Mouse (Mus musculus) limb, embryonic 10.5 days (tissue): ENCODE measurements around the gene Clstn1. TPM values are rescaled to one million over a fixed set of nuclear protein-coding genes. Genes with fewer than 3 reads are reported as not detected.

Source experiments
- DNase-seq: peaks from one replicate; pipeline ENCODE4 v3.0.0-alpha.2; 2017; ENCODE audit warnings: low spot score
- H3K27ac ChIP-seq: fragments of 300-500 bp; sonication (generic); 2 replicates; pipeline ENCODE4 v1.5.1; 2016; ENCODE audit warnings: mild to moderate bottlenecking
- H3K27me3 ChIP-seq: fragments of 300-500 bp; sonication (generic); 2 replicates; pipeline ENCODE4 v1.6.1; 2016; ENCODE audit warnings: low read depth, mild to moderate bottlenecking; ENCODE audit not compliant: poor library complexity, severe bottlenecking
- H3K36me3 ChIP-seq: fragments of 300-500 bp; sonication (generic); 2 replicates; pipeline ENCODE4 v1.6.1; 2016; ENCODE audit warnings: mild to moderate bottlenecking, moderate library complexity
- H3K4me1 ChIP-seq: fragments of 300-500 bp; sonication (generic); 2 replicates; pipeline ENCODE4 v1.6.1; 2016
- H3K4me3 ChIP-seq: fragments of 300-500 bp; sonication (generic); 2 replicates; pipeline ENCODE4 v1.5.1; 2016; ENCODE audit warnings: mild to moderate bottlenecking, moderate library complexity
- H3K9me3 ChIP-seq: fragments of 300-500 bp; sonication (generic); replicated peaks from 2 replicates; pipeline ENCODE4 v1.6.1; 2016; ENCODE audit warnings: mild to moderate bottlenecking
- WGBS: fragments of 180-500 bp; shearing (Covaris S2); methylation state at CpG from one replicate; pipeline ENCODE4 v1.1.7; 2016; 5-methylcytosine and 5-hydroxymethylcytosine counted together
- polyA plus RNA-seq: library from polyadenylated mRNA; unstranded; fragments of >200 nt; fragmentation: Nextera tagmentation; extraction: Ambion mirVana; gene quantifications from 2 replicates; pipeline ENCODE4 v1.2.1, GENCODE M21; 2016

Gene Clstn1
- polyA plus RNA-seq, 1 experiment from 2014 or later: 41.2 TPM

DNA sequence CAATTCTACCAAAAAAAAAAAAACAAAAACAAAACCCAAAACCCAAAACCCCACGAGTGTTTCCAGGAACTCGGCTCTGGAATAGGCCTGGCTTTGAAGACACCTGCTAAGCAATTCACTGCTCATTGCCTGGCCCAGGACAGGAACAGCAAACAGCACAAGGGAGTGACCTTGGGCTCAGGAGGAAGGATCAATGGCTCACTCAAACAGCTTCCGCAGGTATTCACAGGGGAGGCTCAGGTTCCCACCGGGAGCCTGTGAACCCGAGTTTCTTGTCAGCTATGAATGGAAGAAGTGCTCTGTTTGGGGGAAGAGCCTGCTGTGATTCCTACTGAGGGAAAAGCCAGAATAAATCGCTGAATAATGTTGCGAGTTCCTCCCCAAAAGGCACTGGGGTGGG, 97.6 kb downstream of the Clstn1 start:
- H3K4me1 ChIP-seq: peaks cover 14% of the 10 kb centered on the region
- no peak overlapping the region for H3K4me3 ChIP-seq
- peaks cover 13% of the 10 kb centered on the region for H3K27me3 ChIP-seq
- no peak overlapping the region for H3K27ac ChIP-seq
- H3K36me3 ChIP-seq: no peaks in the 10 kb centered on the region
- WGBS: 16% methylated on average over 7 of the region's 7 CpGs
- no peaks in the 10 kb centered on the region for H3K9me3 ChIP-seq
- DNase-seq: no peak

DNA sequence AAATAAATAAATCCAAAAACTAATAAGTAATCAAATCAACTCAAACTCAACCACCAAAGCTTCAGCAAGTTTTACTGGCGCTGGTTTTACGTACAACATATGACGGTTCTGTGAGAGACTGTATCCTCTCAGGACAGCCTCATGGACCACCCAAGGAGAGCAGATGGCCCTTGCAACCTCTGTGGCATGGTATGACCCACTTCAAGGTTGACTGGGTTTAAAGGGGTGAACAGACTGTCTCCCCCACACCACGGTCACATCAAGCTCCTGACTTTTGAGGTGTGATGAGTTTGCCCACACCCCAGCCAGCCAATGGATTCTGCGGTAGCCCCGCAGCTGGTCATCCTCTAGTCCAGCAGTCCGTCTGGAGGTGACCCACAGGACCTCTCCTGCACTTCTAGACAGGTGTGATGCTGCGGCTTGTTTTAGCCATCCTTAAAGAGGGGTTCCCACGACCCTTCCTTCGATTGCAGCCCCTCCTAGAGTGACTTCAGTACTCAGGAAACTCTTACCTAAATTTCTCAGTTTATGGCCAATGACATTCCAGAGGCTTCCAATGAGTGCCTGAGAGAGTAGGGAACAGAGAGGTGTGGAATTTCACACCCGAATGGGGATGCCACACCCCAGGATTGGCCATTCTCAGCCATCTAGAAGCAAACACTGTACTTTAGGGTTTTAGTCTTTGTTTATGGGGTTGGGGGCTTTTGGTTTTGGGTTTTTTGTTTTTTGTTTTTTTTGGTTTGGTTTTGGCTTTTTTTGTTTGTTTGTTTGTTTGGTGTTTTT, 98.8 kb downstream of the Clstn1 start:
- 67% methylated on average over 11 of the region's 11 CpGs for WGBS

DNA sequence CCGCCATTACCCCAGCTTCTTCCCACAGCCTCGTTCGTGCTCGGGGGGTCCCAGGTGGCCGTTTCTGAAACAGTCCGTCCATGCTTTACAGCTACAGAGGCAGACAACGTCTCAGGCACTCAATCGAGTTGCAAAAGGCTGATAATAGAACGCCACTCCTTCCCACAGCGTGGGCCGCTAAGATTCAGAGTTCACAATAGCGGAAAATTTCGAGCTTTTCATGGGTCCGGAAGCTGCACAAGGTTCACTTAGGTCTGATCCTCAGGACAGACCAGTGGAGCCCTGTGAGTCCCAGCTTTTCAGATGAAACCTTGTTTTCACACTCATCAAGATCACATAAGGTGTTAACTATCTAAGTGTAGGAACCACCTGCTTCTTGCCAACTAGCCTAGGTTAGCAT, 102.6 kb downstream of the Clstn1 start:
- Histone ChIP-seq H3K4me1 (peaks cover 26% of the 10 kb centered on the region), H3K36me3 (no peaks in the 10 kb centered on the region), H3K9me3 (no peaks in the 10 kb centered on the region), H3K4me3 (no peak overlapping the region), H3K27ac (no peak overlapping the region), H3K27me3 (peaks cover 12% of the 10 kb centered on the region)
- no peak for DNase-seq
- WGBS: 95% methylated on average over 14 of the region's 14 CpGs

More for the DNA sequence above, 98.8 kb downstream of the Clstn1 start:
- Histone ChIP-seq H3K27ac (no peak overlapping the region), H3K4me1 (peaks cover 14% of the 10 kb centered on the region), H3K9me3 (no peaks in the 10 kb centered on the region), H3K4me3 (no peak overlapping the region), H3K27me3 (peaks cover 13% of the 10 kb centered on the region), H3K36me3 (no peaks in the 10 kb centered on the region)
- no peak for DNase-seq

DNA sequence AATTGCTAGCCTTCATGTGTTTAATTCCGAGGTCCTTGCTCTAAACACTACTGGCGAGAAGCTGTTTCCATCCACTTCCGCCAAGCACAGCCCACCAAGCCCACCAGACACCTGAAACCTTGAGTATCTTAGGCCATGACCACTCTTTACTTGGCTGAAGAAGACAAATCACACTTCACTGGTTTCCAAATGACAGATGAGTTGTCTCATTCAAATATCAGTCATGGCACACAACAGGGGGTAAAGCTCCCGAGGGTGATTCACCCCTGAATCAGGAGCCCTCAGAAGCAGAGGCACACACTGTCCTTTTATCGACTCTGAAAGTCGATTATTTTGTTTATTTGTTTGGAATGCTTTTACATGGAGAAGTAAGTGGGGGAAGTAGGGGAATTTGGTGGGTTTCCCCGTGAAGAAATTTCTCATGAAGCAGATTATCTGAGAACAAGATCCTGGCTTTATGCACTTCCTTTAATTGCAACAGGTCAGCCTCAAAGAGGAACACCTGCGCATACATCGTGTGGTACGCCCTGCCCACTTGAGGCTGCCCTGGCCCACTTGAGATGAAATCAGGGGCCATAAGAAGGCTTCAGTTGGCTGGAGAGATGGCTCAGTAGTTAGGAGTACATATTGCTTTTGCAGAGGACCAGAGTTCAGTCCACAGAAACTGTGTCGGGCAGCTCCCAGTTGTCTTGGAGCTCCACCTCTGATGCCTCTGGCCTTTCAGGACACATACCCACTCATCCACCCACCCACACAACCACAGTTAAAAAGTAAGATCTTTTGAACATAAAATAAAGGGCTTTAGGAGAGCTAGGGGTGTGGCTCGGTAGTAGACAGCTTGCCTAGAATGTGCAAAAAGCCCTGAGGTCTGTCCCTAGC, 103.8 kb downstream of the Clstn1 start:
- no peaks in the 10 kb centered on the region for H3K9me3 ChIP-seq
- H3K4me1 ChIP-seq: peaks cover 19% of the 10 kb centered on the region
- 88% methylated on average over 12 of the region's 12 CpGs for WGBS
- H3K36me3 ChIP-seq: no peaks in the 10 kb centered on the region
- H3K4me3 ChIP-seq: no peak overlapping the region
- H3K27ac ChIP-seq: no peak overlapping the region
- peaks cover 2% of the 10 kb centered on the region; the same call in 1 of the 2 replicates for H3K27me3 ChIP-seq
- no peak for DNase-seq

DNA sequence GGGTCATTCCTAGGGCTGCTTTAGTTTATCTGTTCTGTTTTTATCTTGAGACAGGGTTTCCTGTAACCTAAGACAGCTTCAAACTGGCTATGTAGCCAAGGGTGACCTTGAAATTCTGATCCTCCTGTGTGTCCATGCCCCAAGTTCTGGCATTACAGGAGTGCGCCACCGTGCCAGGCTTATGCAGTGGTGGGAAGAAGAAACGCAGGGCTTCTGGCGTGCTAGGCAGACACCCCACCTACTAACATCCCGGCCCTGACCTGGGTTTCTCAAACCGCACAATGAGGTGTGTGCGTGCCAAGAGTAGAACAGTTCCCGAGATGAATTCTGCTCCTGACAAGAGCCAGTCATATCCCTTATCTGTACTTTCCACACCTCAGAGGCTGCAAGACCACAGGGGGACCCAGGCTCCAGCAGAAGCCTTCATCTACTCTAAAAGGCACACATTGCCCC, 104.6 kb downstream of the Clstn1 start:
- H3K4me3 ChIP-seq: no peak overlapping the region
- H3K4me1 ChIP-seq: peaks cover 16% of the 10 kb centered on the region
- 94% methylated on average over 8 of the region's 8 CpGs for WGBS
- H3K36me3 ChIP-seq: no peaks in the 10 kb centered on the region
- H3K27me3 ChIP-seq: peaks cover 4% of the 10 kb centered on the region
- H3K9me3 ChIP-seq: no peaks in the 10 kb centered on the region
- H3K27ac ChIP-seq: no peak overlapping the region; the same call in 1 of the 2 replicates
- no peak for DNase-seq

DNA sequence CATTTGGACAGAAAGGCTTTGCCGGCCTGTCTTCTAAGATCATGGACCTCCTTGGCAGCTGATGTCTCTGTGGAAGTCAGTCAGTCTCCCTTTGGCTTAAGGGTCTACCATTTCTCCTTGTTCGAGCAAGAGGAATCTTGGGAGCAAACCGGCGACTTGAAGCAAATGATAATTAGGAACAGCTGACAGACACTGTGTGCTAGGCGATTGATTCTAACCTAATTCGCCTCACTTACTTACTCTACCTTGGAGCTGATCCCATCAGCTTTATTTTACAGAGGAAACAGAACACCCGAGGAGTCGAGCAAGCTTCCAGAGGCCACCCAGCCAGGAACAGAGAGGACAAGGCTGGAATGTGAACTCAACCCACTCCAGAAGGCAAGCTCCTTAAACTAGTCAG, 105.1 kb downstream of the Clstn1 start:
- Histone ChIP-seq H3K9me3 (no peaks in the 10 kb centered on the region), H3K36me3 (no peaks in the 10 kb centered on the region), H3K4me1 (peaks cover 21% of the 10 kb centered on the region), H3K4me3 (no peak overlapping the region), H3K27me3 (peaks cover 9% of the 10 kb centered on the region), H3K27ac (no peak overlapping the region; the same call in none of the 2 replicates)
- no peak for DNase-seq
- WGBS: 41% methylated on average over 8 of the region's 8 CpGs

DNA sequence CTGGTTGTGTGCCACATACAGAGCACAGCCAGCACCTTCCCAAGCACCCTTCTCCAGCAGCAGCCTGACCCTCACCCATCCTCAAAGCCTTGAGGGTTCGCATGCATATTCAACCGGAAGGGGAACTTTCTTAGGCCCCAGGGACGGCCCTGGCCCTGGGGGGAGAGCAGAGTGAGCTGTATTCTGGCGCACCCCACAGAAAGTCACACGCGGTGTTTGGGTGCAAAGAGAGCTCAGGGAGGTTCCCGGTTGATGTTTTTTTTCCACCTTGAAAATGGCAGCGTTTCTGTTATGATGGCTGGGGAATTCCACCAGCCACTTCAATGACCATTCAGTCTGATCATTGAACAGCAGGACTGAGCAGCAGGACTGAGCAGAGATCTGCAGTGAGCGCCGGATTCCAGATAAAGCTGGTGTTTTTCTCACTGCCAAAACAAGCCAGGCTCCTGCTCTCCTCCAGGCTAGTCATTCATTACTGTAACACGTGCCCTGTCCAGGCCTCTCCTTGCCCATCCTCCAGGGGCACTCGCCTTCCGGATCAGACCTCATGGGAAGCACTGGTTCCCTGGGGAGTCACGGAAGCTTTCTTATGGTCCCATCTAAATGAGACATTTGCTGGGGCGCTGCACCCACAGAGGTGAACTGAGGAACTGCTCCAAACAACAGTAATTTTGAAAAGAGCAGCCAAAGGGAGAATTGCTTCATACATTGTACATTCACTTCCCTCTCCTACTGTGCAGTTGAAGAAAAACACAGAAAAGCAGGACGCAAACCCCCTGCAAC, 110.1 kb downstream of the Clstn1 start:
- H3K27ac ChIP-seq: 0 out of 2 replicates have a peak overlapping the region, but pooled peaks have one; percentile 6
- H3K9me3 ChIP-seq: no peaks in the 10 kb centered on the region
- no peak overlapping the region for H3K4me3 ChIP-seq
- peaks cover 52% of the 10 kb centered on the region for H3K27me3 ChIP-seq
- H3K4me1 ChIP-seq: peaks cover 29% of the 10 kb centered on the region
- WGBS: 30% methylated on average over 16 of the region's 16 CpGs
- no peak for DNase-seq
- no peaks in the 10 kb centered on the region for H3K36me3 ChIP-seq

DNA sequence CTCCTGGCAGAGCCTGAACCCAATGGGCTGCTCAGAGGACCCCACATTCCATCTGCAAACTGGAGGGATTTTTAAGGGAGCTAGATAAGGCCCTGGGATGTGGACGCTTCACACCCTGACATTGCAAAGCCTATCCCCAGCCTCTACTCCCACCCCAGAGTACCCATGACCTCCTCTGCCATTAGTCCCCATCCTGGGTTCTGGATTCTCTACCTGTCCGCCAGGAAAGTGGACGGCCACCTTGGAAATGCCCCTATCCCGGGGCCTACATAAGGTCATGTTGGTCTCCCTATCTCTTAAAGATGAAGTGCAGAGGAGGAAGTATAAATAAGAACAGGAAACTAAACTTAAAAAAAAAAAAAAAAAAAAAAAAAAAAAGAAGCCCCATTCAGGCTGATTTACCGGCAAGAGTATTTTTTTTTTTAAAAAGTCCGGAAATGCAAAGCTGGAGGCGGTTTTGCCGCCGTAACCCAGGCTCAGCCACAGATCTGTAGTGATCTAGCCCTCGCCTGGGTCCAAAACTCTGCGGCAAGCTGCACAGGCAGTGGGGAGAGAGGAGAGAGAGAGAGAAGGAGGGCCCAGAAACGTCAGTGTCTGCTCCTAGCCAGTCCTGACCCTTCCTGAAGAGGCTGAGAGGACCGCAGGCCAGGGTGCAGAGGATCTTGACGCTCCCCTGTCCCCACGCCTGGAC, 111.4 kb downstream of the Clstn1 start:
- peaks cover 25% of the 10 kb centered on the region for H3K4me1 ChIP-seq
- no peak for DNase-seq
- no peaks in the 10 kb centered on the region for H3K36me3 ChIP-seq
- H3K27me3 ChIP-seq: peaks cover 52% of the 10 kb centered on the region
- H3K4me3 ChIP-seq: peak overlapping the region; percentile 60
- 18% methylated on average over 15 of the region's 15 CpGs for WGBS
- H3K27ac ChIP-seq: peak overlapping the region; percentile 68; the same call in 1 of the 2 replicates
- no peaks in the 10 kb centered on the region for H3K9me3 ChIP-seq

DNA sequence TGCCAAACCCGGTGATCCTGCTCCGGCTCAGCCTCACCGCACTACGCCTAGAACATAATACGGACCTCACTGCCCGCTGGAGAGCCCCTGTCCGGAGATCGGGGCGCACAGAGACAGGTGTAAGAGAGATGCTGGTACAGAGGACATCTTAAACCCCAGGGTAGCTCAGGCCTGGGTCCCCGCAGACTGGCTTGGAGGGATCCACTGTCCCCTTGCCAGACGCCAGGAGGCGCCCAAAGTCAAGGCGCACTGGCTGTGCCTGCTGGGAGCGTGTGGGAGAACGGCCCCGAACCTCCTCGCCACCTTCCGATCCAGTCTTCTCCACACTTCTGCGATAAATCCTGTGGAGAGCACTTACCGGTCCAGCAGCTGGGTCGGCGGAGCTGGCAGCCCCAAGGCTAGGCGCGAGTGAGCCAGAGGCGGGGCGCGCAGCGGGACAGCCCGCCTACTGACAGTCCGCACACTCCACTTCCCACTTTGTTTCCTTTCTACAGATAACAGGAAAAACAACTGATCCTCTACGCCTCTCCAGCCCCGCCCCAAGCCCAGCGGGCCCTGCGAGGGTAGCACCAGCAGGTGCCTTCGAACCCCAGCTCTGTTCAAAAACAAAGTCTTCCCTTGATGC, 112.0 kb downstream of the Clstn1 start:
- 1% methylated on average over 35 of the region's 35 CpGs for WGBS
- peak; percentile 81 for DNase-seq
- Histone ChIP-seq H3K9me3 (no peaks in the 10 kb centered on the region), H3K36me3 (no peaks in the 10 kb centered on the region), H3K27ac (peak overlapping the region; percentile 68), H3K27me3 (peaks cover 52% of the 10 kb centered on the region), H3K4me3 (peak overlapping the region; percentile 60), H3K4me1 (peaks cover 25% of the 10 kb centered on the region)
